Mouse (Mus musculus) left cerebral cortex, adult 11 months (tissue): ENCODE measurements around the gene Olfr77.

Experiments used
- DNase-seq: peaks from one replicate; pipeline ENCODE4 v3.0.0; 2022; ENCODE audit warnings: low spot score

The Olfr77 gene

DNA sequence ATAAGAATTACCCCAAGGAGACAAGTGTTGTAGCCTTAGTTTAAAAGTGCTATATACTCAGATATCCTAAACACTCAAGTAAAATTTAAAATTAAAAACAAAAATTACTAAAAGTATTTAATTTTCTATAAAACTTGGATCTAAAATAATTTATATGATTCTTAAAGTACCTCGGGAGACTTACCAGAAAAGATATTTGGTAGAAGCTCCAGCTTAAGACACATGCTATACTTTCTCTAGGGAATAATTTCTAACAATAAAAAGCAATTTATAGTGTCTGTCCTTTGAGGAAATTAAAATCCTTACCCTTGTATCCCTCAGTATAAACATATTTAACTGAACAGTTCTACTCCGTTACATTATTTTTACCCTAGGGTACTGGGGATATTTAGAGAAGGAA is at the start of gene Olfr77:
TSS of gene Olfr77 (plus strand) at position 301 of the 400 bp plus-strand sequence.
- DNase-seq = no peak

DNA sequence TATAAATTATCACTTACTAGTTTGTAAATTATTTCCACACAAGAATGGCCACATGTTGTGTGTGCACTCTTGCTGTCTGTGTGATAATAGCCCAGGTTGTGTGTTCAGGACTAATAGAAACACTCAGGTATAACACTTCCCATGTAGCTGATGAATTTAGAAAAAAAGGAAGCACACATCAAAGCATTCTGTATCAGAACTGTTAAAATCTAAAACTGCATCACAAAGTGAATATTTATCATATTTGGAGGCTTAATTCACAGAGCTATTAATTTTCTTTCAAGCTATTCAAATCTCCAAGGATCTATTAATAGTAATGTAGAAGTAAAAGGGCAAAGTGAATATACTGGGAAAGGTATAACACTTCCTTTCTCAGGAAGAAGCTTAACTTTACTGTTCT is 28.8 kb upstream of the Olfr77 start, which contains the start of gene Olfr862:
TSS of gene Olfr862 (minus strand) at position 101 of the 400 bp plus-strand sequence.
- no peak for DNase-seq

DNA sequence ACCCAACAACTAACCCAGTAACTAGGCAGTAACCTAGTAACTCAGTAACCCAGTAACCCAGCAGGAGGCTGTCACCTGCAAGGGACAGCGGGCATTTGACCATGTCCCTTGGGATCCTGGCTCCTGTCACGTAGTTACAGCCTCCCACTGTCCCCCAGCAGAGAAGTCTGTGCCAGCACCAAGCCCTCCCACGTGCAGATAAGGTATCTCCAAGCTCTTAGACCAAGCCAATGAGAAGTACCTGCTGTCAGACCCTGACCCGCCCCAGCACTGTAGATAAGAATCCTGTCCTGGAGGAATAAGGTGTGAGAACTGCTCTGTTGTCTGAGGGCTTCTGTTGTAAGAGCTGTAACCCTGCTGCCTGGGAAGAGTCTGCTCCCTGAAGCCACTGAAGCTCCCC is 5.5 kb upstream of the Olfr77 start:
- DNase-seq = no peak
